Mouse (Mus musculus) CH12.LX (cell line): ENCODE measurements at regions not wholly inside any gene's neighbourhood (a gene's known extent, or its start where the extent isn't known, plus 50 kb on each side); places are given as distances from the start of the nearest gene placed in this dataset.

Source experiments
- DNase-seq: peaks from one replicate; pipeline ENCODE4 v3.0.0-alpha.2; 2013; ENCODE audit errors: extremely low read depth
- H3K27ac ChIP-seq: 2 replicates; pipeline ENCODE4 v1.5.1; 2012; ENCODE audit warnings: low read depth, mild to moderate bottlenecking, control low read depth, moderate library complexity; ENCODE audit not compliant: insufficient read depth
- H3K27me3 ChIP-seq: replicated peaks from 2 replicates; pipeline ENCODE3; 2012; ENCODE audit warnings: inconsistent platforms
- H3K36me3 ChIP-seq, 2 experiments: replicated peaks in 1 of 2; 2 replicates each; pipeline versions ENCODE3 to v1.6.1; 2012; ENCODE audit warnings: inconsistent platforms in 1 of 2, low read length in 1 of 2, mild to moderate bottlenecking in 1 of 2, mixed read lengths in 1 of 2, moderate library complexity in 1 of 2; ENCODE audit not compliant: control insufficient read depth in 1 of 2, insufficient read depth in 1 of 2
- H3K4me1 ChIP-seq, 2 experiments: 2 replicates each; pipeline ENCODE4 v1.6.1; 2012; ENCODE audit warnings: inconsistent platforms in 1 of 2, moderate library complexity in 1 of 2; ENCODE audit not compliant: insufficient read depth in 2 of 2, control insufficient read depth in 1 of 2
- H3K4me2 ChIP-seq: 2 replicates; pipeline ENCODE4 v1.6.1; 2012; ENCODE audit warnings: low read depth, mild to moderate bottlenecking, control low read depth; ENCODE audit not compliant: poor library complexity, insufficient read depth, severe bottlenecking
- H3K4me3 ChIP-seq, 3 experiments: fragments of 150-350 bp in 1 of 3; sonication (generic) in 1 of 3; replicated peaks in 1 of 3; 2 replicates each; pipeline versions ENCODE3 to v1.5.1; 2011 to 2012; ENCODE audit warnings: low read depth in 2 of 3, low read length in 2 of 3, mild to moderate bottlenecking in 2 of 3, moderate library complexity in 2 of 3, control low read depth in 1 of 3, improper control_type of control experiment in 1 of 3, inconsistent platforms in 1 of 3, mixed read lengths in 1 of 3; ENCODE audit not compliant: poor library complexity in 1 of 3
- H3K79me2 ChIP-seq: replicated peaks from 2 replicates; pipeline ENCODE4 v1.6.1; 2012; ENCODE audit warnings: mild to moderate bottlenecking, moderate library complexity; ENCODE audit not compliant: control insufficient read depth, poor library complexity, insufficient read depth, severe bottlenecking; ENCODE audit errors: extremely low read depth
- H3K9ac ChIP-seq: 2 replicates; pipeline ENCODE4 v1.6.1; 2012; ENCODE audit warnings: low read depth, mild to moderate bottlenecking, control low read depth, moderate library complexity; ENCODE audit not compliant: insufficient read depth
- H3K9me3 ChIP-seq: replicated peaks from 2 replicates; pipeline ENCODE3; 2012; ENCODE audit warnings: low read length, inconsistent platforms, mixed read lengths
- CHD1 ChIP-seq: IDR thresholded peaks from 2 replicates; pipeline ENCODE4 v1.6.1; 2012; ENCODE audit warnings: low read depth, low read length, improper control_type of control experiment, inconsistent platforms
- CHD2 ChIP-seq: IDR thresholded peaks from 2 replicates; pipeline ENCODE4 v1.6.1; 2011; ENCODE audit warnings: low read length, improper control_type of control experiment
- CTCF ChIP-seq, 2 experiments: IDR thresholded peaks in 1 of 2; conservative IDR thresholded peaks in 1 of 2; 2 replicates each; pipeline ENCODE4 v1.5.1; 2011 to 2012; ENCODE audit warnings: low read depth in 2 of 2, low read length in 2 of 2, improper control_type of control experiment in 1 of 2, inconsistent platforms in 1 of 2, mild to moderate bottlenecking in 1 of 2, moderate library complexity in 1 of 2
- E2F4 ChIP-seq: IDR thresholded peaks from 2 replicates; pipeline ENCODE4 v1.6.1; 2011; ENCODE audit warnings: low read depth, low read length, improper control_type of control experiment; ENCODE audit not compliant: insufficient replicate concordance
- ELF1 ChIP-seq: IDR thresholded peaks from 2 replicates; pipeline ENCODE4 v1.6.1; 2014; ENCODE audit warnings: low read depth, mild to moderate bottlenecking, inconsistent platforms, low read length, improper control_type of control experiment
- GABPA ChIP-seq: IDR thresholded peaks from 2 replicates; pipeline ENCODE4 v1.6.1; 2012; ENCODE audit warnings: low read depth, low read length, improper control_type of control experiment, inconsistent platforms; ENCODE audit not compliant: insufficient replicate concordance
- HCFC1 ChIP-seq: IDR thresholded peaks from 2 replicates; pipeline ENCODE4 v1.6.1; 2012; ENCODE audit warnings: low read depth, mild to moderate bottlenecking, inconsistent platforms, low read length, improper control_type of control experiment
- IRF4 ChIP-seq: IDR thresholded peaks from 2 replicates; pipeline ENCODE4 v1.6.1; 2014; ENCODE audit warnings: low read depth, mild to moderate bottlenecking, inconsistent platforms, low read length, improper control_type of control experiment
- JUN ChIP-seq: IDR thresholded peaks from 2 replicates; pipeline ENCODE4 v1.6.1; 2011; ENCODE audit warnings: low read depth, mild to moderate bottlenecking, low read length, improper control_type of control experiment, moderate library complexity; ENCODE audit not compliant: insufficient read depth
- JUND ChIP-seq: conservative IDR thresholded peaks from 2 replicates; pipeline ENCODE4 v1.6.1; 2011; ENCODE audit warnings: low read depth, low read length, improper control_type of control experiment
- MXI1 ChIP-seq: IDR thresholded peaks from 2 replicates; pipeline ENCODE4 v1.6.1; 2011; ENCODE audit warnings: mild to moderate bottlenecking, low read depth, low read length, improper control_type of control experiment
- RCOR1 ChIP-seq: conservative IDR thresholded peaks from 2 replicates; pipeline ENCODE4 v1.6.1; 2012; ENCODE audit warnings: low read depth, mild to moderate bottlenecking, inconsistent platforms, low read length, improper control_type of control experiment
- SIN3A ChIP-seq: IDR thresholded peaks from 2 replicates; pipeline ENCODE4 v1.6.1; 2012; ENCODE audit warnings: low read length, improper control_type of control experiment, inconsistent platforms
- UBTF ChIP-seq: IDR thresholded peaks from 2 replicates; pipeline ENCODE4 v1.6.1; 2012; ENCODE audit warnings: low read depth, mild to moderate bottlenecking, inconsistent platforms, low read length, improper control_type of control experiment, moderate library complexity
- USF2 ChIP-seq: conservative IDR thresholded peaks from 2 replicates; pipeline ENCODE4 v1.6.1; 2011; ENCODE audit warnings: low read depth, low read length, improper control_type of control experiment
- ZMIZ1 ChIP-seq: IDR thresholded peaks from 2 replicates; pipeline ENCODE4 v1.6.1; 2012; ENCODE audit warnings: low read depth, mild to moderate bottlenecking, inconsistent platforms, low read length, improper control_type of control experiment
- dilution Hi-C: fragments of 300-500 bp; cut with MboI; formaldehyde crosslinking; loops from 2 replicates; pipeline ENCODE4 v1.14.3; 2020; ENCODE audit warnings: low sequenced_read_pairs; ENCODE audit not compliant: extremely low pct_unique_long_range_greater_than_20kb, extremely low pct_ligation_motif_present
- in situ Hi-C: fragments of 300-500 bp; cut with MboI; formaldehyde crosslinking; loops from 3 replicates; pipeline ENCODE4 v1.14.3; 2019; ENCODE audit warnings: low sequenced_read_pairs, low pct_ligation_motif_present, low pct_unique_long_range_greater_than_20kb, mixed read lengths

- Histone ChIP-seq H3K9ac (no peak overlapping the region), H3K4me1 (no peaks in the 10 kb centered on the region), H3K9me3 (peaks cover 35% of the 10 kb centered on the region), H3K4me3 (no peak overlapping the region), H3K27ac (no peak overlapping the region), H3K79me2 (no peaks in the 10 kb centered on the region), H3K4me2 (no peak overlapping the region), H3K36me3 (no peaks in the 10 kb centered on the region), H3K27me3 (no peaks in the 10 kb centered on the region)
- TF ChIP-seq ELF1, result no peak
- no peak for TF ChIP-seq RCOR1
- no peak for TF ChIP-seq UBTF
- no peak for TF ChIP-seq CHD1
- TF ChIP-seq JUN, result no peak
- no peak for TF ChIP-seq CTCF (conservative IDR thresholded peaks at IDR 0.05 in 1 of 2, IDR thresholded peaks at IDR 0.05 in 1 of 2; ENCODE audit: low read depth in 2 of 2, low read length in 2 of 2)
- TF ChIP-seq E2F4, result no peak
- TF ChIP-seq CHD2, result no peak
- no peak for TF ChIP-seq USF2
- TF ChIP-seq HCFC1, result no peak
- TF ChIP-seq IRF4, result no peak
- no peak for DNase-seq
- dilution Hi-C loops, result no loop called here
- in situ Hi-C loops, result no loop called here
Observed at GRCm38 (mm10) chr10:102762378-102762777, 250.4 kb downstream of the Rassf9 start.

DNA sequence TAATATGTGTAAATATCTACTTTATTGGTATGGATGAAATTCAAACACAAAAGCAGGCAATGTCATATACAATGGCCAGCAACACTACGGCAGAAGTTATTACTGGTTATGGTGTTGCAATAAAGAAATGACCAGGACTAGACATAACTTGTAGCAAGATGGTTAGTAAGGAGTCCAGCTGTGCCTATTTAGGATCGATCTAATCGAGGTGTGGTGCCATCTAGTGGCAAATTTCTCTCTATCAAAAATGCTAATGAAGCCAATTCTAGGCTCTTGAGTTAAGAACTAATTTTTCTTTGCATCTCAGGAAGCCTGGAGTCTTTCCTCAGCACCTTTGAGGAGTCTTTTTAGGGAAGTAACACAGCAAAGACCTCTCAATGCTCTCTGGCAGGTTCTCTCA, 223.2 kb downstream of the Rassf9 start:
- Histone ChIP-seq H3K9me3 (peaks cover 28% of the 10 kb centered on the region), H3K9ac (no peak overlapping the region), H3K27ac (no peak overlapping the region), H3K4me1 (no peaks in the 10 kb centered on the region), H3K27me3 (no peaks in the 10 kb centered on the region), H3K4me3 (no peak overlapping the region), H3K79me2 (no peaks in the 10 kb centered on the region), H3K36me3 (no peaks in the 10 kb centered on the region), H3K4me2 (no peak overlapping the region)
- no peak for DNase-seq
- in situ Hi-C loops, result no loop called here
- no peak for TF ChIP-seq ZMIZ1
- TF ChIP-seq SIN3A, result no peak
- no peak for TF ChIP-seq MXI1
- no peak for TF ChIP-seq UBTF
- TF ChIP-seq JUND, result no peak
- no peak for TF ChIP-seq GABPA
- TF ChIP-seq JUN, result no peak
- dilution Hi-C loops, result no loop called here
